Mouse (Mus musculus) adrenal gland, adult 2 months (tissue): ENCODE measurements around the gene Gm21985. TPM values are rescaled to one million over a fixed set of nuclear protein-coding genes. Genes with fewer than 3 reads are reported as not detected.

Source experiments
- DNase-seq: peaks from one replicate; pipeline ENCODE4 v3.0.0; 2021
- long read RNA-seq: library from polyadenylated mRNA; stranded (forward); transcript quantifications from one replicate; pipeline ENCODE4 v2.0.0, GENCODE M21; 2021
- polyA plus RNA-seq: library from polyadenylated mRNA; depleted of rRNA; stranded (reverse); fragments of >200 nt; gene quantifications from 2 replicates; pipeline ENCODE4 v1.2.3, GENCODE M21; 2012; rRNA removed
- total RNA-seq, 2 experiments: library from RNA; stranded (reverse); gene quantifications; 2 replicates each; pipeline ENCODE4 v1.2.3; 2021

Gm21985 gene
- total RNA-seq (under 1 TPM in 1 of 2 experiments, not detected in 1; 0.14 TPM), polyA plus RNA-seq (not detected in 2 replicates)
- long read RNA-seq, partial matches to known transcripts, result 0 of 1 reads
- long read RNA-seq, other reads (novel, unspliced or antisense), result 1 of 1 reads

DNA sequence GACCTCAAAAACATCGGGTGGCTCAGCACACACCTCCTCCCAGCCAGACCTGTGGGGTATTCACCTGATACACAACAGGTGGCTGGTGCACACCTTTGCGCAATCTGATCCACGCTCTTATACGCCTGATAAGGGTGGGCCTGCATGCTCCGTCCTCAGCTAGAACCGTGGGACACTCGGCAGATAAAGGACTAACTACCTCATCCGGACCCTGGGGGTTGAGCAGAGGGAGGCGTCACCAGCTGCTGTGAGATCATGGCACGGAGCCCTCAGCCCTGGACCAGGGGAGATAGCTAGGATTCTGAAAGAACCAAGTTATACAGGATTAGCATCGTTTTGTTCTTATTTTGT is at the start of gene Gm21985:
Gene Gm21985, plus strand, starts transcription at position 73 of the 351 bp plus-strand sequence.
- DNase-seq, result peak; percentile 70

DNA sequence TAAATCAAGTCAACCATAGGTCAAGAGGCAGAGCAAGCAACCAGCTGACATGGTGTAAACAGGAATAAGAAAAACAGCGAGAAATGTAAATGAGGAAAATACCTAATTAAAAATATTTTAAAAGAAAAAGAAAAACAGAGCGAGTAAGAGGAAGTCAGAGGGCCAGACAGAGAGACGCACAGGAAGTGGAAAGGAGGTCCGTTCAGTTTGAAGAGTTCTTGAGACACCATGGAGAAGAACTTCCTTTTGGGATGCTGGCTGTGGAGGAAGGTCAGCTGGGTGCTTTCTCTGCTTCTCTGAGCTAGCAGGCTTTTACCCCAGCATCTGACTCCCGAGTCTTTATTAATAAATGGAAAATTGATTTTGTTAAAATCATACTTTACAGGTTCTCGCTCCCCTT is 48.5 kb upstream of the Gm21985 start:
- no peak for DNase-seq

DNA sequence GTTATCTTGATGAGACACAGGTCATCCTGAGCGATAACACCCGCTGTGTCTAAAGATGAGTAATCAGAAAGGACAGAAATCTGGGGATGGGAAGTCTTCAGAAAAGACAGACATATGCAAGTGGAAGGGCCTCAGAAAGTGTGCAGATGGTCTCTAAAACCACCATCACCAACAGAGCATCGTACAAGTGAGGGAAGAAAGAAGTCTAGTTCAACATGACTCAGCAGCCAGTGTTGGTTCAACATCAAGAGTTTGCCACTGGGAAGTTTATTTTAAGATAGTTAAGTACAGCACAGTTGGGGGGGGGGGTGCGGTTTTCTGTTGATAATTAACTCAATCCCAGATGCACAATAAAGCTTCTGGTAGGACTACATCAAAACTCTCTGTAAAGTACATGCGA is 45.2 kb upstream of the Gm21985 start:
- DNase-seq, result no peak

DNA sequence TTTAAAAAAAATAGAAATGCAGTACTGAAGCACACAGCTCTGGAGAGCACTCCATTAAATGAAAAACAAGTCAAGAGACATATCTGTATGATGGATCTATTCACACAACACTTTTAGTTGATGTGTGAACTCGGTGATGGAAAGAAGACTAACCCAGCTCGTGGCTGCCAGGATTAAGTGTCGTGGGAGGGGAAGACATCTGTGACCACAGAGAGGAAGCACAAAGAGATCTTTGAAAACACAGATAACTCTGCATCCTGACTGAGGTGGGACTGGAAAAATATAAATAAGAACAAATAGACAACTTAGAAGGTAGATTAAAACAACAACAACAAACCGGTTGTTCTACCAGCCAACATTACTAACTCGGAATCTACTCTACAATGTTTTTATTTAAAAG is 43.5 kb upstream of the Gm21985 start:
- no peak for DNase-seq

DNA sequence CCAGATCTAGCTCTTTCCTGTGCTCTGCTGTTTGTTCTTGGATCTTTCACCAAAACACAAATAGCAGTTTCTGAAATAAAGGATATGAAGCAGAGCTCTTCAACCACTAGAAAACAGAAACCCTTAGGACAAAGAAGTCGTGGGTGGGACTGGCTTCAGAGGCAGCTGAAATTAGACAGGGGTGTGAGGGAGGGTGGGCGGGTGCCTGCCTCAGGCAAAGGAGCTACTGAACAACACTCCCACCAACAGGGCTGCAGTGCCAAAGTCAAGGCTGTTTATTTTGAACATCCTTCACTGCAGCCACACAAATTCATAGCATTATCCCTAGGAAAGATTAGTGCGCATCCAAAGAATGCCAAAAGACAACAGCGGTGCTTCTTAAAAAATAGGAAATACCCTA is 41.8 kb upstream of the Gm21985 start:
- DNase-seq, result no peak

DNA sequence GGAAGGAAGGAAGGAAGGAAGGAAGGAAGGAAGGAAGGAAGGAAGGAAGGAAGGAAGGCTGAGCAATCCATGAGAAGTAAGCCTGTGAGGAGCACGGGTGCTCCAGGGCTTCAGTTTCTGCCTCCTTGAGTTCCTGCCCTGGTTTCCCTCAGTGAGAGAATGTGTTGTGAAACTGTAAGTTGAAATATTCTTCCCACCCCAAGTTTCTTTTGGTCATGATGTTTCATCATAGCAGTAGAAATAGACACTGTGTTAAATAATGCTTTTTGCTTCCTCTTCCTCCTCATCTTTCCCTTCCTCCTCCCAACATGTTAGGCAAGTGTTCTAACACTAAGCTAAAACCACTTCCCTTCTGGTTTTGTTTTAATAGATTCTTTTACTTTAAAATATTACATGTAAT is 33.5 kb upstream of the Gm21985 start:
- DNase-seq, result no peak

DNA sequence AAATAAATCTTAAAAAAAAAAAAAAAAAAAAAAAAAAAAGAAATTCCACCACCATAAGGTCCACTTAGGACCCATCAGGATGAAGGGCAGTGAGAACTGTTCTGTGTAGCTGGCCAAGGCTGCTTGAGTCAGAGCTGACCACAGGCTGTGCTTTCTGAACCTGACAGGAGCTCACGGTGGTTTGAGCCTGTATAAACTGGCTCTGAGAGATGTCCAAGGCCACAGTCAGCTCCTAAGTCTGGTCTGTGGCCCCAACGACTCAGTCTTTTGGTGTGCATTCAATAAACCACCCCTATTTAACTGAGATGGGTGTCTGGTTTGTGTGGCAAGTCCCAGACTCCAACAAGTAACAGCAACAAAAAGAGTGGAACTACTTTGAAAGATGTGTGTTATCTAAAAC is 29.5 kb upstream of the Gm21985 start:
- DNase-seq, result peak; percentile 38

DNA sequence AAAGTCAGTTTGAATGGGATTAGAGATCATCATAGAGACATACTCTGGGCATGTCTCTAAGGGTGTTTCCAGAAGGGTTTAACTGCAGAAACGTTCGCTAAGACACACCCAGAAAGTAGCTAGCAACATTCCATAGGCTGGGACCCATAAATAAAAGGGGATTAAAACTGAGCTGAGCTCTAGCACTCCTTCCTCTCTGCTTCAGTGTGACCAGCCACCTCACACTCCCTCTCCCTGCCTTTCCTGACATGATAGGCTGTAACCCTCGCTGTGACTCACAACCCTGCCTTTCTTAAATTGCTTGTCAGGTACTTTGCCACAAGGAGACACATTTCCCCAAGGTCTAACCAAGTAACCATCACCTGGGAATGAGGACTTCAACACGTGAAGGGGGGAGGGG is 28.1 kb upstream of the Gm21985 start:
- DNase-seq, result no peak

DNA sequence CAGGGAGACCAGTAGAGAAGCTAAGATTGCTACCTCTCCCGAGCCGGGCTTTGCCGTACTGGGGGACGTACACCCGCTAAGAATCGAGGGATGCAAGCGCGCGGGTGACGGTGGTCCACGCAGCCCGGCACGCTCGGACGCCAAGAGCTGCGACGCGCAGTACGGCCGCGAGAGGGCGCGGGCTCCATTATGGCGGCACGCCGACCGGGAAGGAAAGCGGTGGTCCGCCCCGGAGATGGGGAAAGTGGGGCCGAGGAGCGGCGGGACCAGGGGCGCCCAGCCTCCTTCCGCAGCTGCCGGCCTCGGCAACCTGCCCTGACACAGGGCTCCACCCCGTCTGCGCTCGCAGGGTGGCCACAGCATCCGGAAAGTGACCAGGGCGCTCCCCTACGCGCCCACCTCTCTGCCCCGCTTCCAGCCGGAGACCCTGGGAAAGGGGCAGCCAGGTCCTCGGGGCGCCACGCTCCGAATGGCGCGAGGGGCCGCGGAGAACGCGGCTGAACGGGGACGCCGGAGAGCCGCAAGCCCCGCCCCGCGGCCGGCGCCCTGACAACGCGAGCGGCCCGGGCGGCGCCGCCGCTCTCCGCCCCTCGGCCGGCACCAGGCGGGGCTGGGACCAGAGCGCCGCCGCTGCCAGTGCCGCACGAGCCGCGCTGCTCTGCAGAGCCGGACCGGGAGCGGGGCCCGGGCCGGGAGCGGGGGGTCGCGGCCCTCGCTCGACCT is 26.7 kb upstream of the Gm21985 start, which contains the start of gene Lpcat4:
Gene Lpcat4, plus strand, starts transcription at position 257 of the 723 bp plus-strand sequence.
- peak; percentile 88 for DNase-seq

DNA sequence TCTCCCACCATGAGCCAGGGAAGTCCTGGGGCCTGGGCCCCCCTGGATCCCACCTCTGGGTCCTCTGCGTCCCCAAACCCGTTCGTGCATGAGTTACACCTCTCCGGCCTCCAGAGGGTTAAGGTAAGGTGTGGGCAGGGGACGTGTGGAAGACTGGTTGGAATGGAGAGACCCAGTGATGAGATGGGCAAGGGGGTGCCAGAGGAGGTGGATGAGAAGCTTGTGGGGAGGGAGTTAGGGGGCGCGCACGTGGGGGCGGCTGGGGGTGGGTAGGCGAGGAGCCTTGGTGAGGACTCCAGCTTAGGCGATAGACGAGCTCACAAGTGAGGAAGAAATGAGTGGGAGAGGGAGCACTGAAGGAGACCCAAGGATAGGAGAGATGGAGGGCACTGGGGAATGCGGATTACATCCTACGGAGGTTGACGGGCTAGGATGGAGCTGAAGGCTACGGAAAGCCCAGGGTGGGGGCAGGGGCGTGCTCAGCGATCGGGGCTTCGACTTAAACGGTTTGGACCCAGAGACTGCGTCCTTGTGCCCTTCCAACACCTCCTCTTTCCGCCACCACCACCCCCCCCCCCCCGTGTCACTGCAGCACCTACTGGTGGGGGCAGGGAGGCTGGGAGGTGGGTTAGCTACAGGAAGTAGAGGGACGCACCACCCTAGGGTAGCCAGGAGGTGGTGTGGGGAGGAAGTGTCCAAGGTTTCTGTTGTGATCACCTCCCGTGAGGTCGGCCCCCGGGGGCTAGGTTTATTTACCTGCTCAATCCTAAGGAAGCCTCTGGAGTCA is 26.0 kb upstream of the Gm21985 start:
- DNase-seq, result peak; percentile 17

DNA sequence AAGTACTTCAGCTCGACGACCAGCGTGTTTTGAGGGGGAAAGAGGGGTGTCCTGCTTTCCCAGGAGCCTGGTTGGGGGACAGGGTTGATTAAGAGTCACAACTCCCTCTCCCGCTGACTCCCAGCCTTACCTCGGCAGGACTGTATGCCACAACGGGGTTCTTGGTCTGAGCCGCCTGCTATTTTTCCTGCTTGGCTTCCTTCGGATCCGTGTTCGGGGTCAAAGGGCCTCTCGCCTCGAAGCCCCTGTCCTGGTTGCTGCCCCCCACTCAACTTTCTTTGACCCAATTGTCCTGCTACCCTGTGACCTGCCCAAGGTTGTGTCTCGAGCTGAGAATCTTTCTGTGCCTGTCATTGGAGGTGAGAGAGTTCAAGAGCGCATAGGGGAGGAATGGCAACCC is 24.3 kb upstream of the Gm21985 start:
- no peak for DNase-seq

DNA sequence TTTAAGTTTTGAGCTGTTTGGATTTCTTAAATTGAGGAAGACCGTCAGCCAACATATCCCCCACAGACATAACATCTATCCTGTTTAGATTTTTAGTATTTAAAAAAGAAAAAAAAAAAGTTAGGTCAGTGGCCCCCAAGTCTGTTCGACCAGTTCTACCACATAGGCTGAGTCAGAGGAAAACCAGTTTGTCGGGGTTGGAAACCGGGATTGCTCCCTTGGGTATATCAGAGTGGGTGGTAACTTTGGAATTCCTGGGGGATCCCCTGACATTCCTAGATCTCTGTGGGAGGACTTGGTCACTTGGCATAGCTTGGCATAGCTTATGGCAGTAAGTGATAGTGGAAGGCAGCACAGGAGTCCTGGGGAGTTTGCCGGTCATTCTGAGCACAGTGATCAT is 20.8 kb upstream of the Gm21985 start:
- DNase-seq, result no peak

DNA sequence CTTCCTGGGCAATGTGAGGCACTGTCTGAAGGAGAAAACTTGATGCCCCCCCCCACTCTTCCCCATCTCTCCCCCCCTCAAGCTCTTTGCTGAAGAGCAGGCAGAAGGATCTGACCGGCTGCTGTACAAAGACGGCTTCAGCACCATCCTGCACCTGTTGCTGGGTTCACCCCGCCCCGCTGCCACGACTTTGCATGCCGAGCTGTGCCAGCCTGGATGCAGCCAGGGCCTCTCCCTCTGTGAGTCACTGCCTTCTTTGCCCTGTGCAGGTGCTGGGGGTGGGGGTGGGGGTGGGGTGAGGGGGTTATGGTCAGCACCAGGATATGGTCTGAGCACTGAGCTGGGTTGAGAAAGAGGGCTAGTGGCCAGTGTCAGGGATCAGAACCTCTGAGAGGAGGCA is 19.9 kb upstream of the Gm21985 start:
- DNase-seq, result no peak

DNA sequence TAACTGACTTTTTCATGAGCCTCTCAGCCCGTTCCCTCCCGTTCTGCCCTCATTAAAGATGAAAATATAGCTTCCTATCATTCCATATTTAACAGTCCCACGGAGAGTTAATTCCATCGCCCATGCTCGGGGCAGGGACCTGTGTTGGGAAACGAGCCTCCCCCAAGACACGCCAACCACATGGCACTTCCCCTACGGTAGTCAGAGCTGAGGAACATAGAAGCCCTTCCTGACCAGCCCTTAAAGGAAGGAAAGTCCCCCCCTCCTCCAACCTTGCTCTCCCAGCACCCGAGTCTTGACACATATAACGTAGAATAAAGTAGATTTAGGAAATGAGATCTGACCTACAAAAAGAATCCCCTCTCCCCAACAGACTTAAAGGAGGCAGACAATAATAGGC is 18.8 kb upstream of the Gm21985 start:
- DNase-seq, result no peak

DNA sequence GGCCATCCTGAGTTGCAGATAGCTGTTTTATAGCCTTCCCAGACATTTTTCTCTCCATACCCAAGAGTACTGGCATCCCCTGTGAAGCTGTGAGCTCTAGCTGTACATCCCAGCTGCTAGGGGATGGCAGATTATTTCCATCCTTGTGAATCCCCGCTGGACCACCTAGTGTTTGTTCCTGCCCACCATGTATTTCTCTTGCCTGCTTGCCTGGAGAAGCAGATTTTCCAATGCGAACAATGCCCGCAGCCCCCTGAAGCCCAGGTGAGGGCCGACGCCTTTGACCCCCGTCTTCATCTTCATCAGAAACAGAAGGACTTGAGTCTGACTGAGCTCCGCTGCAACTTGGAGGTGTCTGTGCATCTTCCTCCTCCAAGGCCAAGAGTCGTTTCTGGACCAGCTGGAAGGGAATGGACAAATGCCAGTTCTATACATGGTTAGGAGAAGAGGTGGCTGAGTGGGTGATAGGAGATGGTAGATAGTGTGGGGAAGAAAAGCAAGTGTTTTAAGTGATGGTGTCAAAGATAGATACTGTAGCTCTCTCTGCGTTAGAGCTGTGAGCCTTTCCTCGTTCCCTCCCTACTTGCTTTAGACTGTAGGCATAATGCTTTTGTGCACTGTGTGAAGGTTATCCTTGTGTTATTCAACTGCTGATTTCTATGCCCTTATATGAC is 16.2 kb upstream of the Gm21985 start:
- DNase-seq, result no peak

DNA sequence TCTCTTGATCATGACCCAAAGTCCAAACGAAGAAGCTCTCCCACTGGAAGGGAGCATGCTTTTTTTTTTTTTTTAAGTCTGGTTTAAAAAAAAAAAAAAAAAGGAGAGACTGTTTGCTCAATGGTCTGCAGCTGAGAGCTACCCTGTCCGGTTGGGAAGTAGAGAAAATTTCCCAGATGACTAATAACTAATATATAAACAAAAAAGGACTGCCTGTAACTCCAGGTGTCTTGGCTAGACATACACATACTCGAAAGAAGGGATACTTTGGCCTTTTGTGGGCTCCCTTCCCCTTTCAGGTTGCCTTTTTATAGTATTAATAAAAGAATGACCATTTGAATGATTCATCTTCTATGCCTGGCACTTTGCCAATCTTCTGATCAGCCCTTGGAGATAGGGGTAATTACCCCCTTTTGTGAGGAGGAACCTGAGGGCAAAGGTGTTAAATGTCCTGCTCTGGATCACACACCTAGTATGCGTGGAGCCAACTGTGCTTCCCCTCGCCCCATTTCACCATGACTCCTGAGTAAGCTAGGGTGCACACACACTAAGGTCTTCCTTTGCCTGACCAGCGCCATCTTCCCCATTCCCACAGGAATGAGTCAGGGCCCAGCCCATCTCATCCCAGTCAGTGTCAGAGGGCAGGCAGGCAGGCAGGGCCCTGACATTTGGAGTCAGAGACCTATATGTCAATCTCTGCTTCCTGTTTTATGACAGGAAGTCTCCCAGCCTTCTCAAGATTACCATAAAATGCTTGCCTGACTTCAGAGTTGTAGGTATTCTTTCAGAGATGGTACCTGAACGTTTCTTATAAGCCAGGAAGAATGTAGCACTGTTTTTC is 11.2 kb upstream of the Gm21985 start:
- peak; percentile 67 for DNase-seq

DNA sequence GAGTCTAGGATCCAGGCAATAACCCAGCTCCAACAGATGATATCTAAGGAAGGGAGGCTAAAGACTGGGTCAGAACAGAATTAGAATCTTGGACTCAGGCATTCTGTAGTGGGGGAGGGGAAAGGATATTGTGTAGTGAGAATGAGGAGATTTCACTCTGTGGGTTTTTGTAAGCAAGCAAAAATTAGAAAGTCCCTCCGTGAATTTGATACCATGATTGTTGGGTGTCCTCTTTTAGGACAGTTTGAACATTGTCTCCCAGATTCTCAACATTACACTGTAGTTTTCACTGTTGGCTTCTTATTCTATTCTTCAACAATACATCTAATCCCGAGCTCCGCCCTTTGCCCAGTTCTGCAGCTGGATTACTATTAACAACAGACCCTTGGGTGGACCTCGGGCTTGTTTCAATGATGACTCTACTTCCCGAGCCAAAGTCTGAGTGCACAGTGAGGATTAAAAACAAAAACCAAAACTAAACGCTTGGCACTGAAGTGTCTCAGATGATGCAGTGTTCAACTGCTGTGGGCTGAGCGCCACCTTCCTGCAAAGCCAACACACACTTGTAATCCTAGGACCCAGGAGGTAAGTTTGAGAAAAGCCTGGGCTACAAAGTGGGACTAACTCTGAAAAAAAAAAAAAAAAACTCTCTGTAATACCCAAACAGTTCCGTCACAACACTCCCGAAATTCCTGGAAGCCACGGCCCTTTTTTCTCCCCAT is 6.7 kb upstream of the Gm21985 start, which contains the start of gene Nutm1:
Gene Nutm1, minus strand, starts transcription at position 51 of the 722 bp plus-strand sequence.
- no peak for DNase-seq

DNA sequence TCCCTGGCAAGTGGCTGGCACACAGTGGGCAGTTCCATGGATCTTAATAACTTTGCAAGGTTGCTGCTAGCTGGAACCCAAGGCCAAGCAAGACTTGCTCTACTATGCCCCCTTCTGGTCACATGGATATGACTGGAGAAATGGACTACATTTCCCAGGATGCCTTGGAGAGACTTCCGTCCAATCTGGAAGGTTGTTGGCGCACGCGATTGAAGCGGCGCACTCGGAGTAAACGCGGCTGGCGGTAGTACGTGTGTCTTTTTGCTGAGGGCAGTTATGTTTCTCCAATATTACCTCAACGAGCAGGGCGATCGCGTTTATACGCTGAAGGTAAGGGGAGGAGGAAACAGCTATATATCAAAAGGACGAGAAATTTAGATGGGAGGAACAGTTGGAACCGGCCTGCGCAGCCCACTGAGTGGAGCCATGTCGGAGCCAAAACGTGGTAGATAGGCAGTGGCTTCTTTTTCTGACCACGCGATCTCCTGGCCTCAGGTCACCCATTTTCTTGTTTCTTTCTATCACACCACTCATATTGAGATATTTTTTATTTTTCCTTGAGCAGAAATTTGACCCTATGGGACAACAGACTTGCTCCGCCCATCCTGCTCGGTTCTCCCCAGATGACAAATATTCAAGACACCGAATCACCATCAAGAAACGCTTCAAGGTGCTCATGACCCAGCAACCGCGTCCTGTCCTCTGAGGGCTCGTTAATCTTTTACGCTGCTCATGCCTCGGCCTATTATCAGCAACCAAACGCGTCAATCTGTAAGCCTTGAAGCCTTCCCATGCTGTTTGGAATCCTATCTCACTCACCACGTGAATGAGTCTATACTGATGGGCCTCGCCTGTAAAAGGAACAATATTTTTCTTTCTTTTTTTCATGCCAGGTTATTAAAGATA is 4.1 kb upstream of the Gm21985 start, which contains the start of gene Nop10:
Gene Nop10, plus strand, starts transcription at position 179 of the 906 bp plus-strand sequence.
- DNase-seq, result peak; percentile 90

DNA sequence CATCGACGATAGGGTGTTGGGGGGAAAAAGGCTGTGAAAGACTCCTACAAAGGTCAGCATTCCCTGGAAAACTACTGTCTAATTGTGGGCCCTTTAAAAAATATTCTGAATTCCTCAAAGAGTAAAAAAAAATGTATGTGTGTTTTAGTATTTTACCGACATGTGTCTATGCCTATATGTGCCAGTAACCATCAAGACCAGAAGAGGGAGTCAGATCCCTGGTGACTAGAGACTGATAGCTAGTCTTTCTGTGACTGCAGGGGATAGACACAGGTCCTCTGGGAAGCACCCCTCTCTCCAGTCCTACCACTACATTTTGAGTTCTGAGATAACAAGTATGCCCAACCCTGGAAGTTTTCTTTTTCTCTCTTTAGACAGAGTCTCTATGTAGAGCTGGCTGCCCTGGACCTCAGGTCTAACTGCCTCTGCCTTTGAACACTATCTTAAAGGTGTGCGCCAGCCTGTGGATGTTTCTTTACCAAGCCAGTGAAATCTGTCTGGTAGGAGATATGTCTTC is 3.3 kb upstream of the Gm21985 start:
- no peak for DNase-seq

DNA sequence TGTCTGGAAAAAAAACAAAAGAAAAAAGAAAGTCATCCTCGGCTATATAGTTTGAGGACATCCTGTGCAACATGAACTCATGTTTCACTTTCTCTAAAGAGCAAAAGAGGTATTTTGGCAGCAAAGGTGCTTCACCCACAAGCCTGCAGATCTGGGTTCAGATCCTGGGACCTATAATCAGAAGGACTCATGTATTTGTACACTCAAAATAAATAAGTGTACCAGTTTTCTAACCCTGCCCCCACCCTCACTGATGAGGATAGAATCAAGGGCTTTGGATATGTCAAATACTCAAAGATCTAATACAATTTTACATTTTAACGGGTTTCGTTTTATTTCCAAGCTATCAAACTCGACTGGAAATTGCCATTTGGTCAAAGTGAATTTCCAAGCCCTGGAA is 1.8 kb upstream of the Gm21985 start:
- DNase-seq, result no peak
